Mouse (Mus musculus) liver, postnatal 0 days (tissue): Measurements from ENCODE around the gene Bnc2. TPM values are rescaled to one million over a fixed set of nuclear protein-coding genes. Genes with fewer than 3 reads are reported as not detected.

Source experiments
- ATAC-seq: fragments of 200-750 bp; cut with Nextera tagmentation; 2 replicates; pipeline ENCODE4 v1.8.0; 2017; ENCODE audit warnings: mild to moderate bottlenecking, moderate library complexity
- DNase-seq: peaks from one replicate; pipeline ENCODE4 v3.0.0-alpha.2; 2016
- H3K27ac ChIP-seq: fragments of 300-500 bp; sonication (generic); 2 replicates; pipeline ENCODE4 v1.5.1; 2014; ENCODE audit warnings: antibody characterized with exemption, moderate library complexity, mild to moderate bottlenecking, low read depth
- H3K27me3 ChIP-seq: fragments of 300-500 bp; sonication (generic); 2 replicates; pipeline ENCODE4 v1.6.1; 2014; ENCODE audit warnings: low read length, control low read depth, mixed read lengths; ENCODE audit not compliant: insufficient read depth
- H3K36me3 ChIP-seq: fragments of 300-500 bp; sonication (generic); replicated peaks from 2 replicates; pipeline ENCODE4 v1.6.1; 2014; ENCODE audit warnings: mild to moderate bottlenecking, control low read depth, low read length, moderate library complexity, mixed read lengths; ENCODE audit not compliant: insufficient read depth
- H3K4me1 ChIP-seq: fragments of 300-500 bp; sonication (generic); 2 replicates; pipeline ENCODE4 v1.6.1; 2014; ENCODE audit warnings: antibody characterized with exemption, mild to moderate bottlenecking, control low read depth; ENCODE audit not compliant: insufficient read depth
- H3K4me2 ChIP-seq: fragments of 300-500 bp; sonication (generic); 2 replicates; pipeline ENCODE4 v1.6.1; 2014; ENCODE audit warnings: low read depth, mild to moderate bottlenecking, low read length, moderate library complexity, mixed read lengths
- H3K4me3 ChIP-seq: fragments of 300-500 bp; sonication (generic); 2 replicates; pipeline ENCODE4 v1.5.1; 2014; ENCODE audit warnings: low read depth, low read length
- H3K9ac ChIP-seq: fragments of 300-500 bp; sonication (generic); replicated peaks from 2 replicates; pipeline ENCODE4 v1.6.1; 2014; ENCODE audit warnings: mild to moderate bottlenecking, moderate library complexity
- H3K9me3 ChIP-seq: fragments of 300-500 bp; sonication (generic); 2 replicates; pipeline ENCODE4 v1.6.1; 2016; ENCODE audit warnings: mild to moderate bottlenecking, control low read depth, low read length, mixed read lengths
- CTCF ChIP-seq: sonication (generic); IDR thresholded peaks from 2 replicates; pipeline ENCODE4 v1.5.1; 2016; ENCODE audit warnings: antibody characterized with exemption, low read depth
- EP300 ChIP-seq: IDR thresholded peaks from 2 replicates; pipeline ENCODE4 v1.6.1; 2016; ENCODE audit warnings: antibody characterized with exemption, low read depth, mild to moderate bottlenecking
- WGBS: fragments of 180-500 bp; shearing (Covaris S2); extraction: QIAGEN DNeasy Blood & Tissue Kit; methylation state at CpG from one replicate; pipeline ENCODE4 v1.1.7; 2014; ENCODE audit not compliant: insufficient replicate concordance; 5-methylcytosine and 5-hydroxymethylcytosine counted together
- polyA plus RNA-seq: library from polyadenylated mRNA; unstranded; fragments of >200 nt; fragmentation: Nextera tagmentation; extraction: Ambion mirVana; gene quantifications from 2 replicates; pipeline ENCODE4 v1.2.1, GENCODE M21; 2015

Bnc2 gene
- polyA plus RNA-seq, 1 experiment from 2014 or later = 0.32 TPM

DNA sequence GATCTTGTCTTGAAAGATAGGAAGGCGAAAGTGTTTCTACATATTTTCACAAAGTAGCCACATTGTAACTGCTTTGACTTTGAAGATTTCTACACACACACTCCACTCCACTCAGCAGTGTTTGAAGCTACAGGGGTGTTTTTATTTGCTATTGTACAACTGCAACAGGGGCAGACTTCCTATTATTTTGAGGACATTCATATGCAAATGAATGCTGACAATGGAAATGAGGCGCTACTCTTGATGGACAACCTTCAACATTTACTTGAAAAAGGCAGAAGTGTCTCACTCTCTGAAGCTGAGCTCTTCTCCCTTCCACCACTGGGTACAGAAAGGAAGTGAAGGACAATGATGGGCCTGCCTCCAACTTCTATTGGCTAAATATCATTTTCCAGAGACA, 146.7 kb downstream of the Bnc2 start:
- no peaks in the 10 kb centered on the region for H3K4me1 ChIP-seq
- DNase-seq (no peak), ATAC-seq (no peak)
- WGBS = 69% methylated on average over 2 of the region's 2 CpGs
- H3K27ac ChIP-seq = no peak overlapping the region
- no peak overlapping the region for H3K4me2 ChIP-seq
- H3K9ac ChIP-seq = no peak overlapping the region
- H3K4me3 ChIP-seq = no peak overlapping the region
- H3K36me3 ChIP-seq = no peaks in the 10 kb centered on the region
- no peaks in the 10 kb centered on the region for H3K9me3 ChIP-seq
- no peak for TF ChIP-seq CTCF
- TF ChIP-seq EP300 = no peak
- H3K27me3 ChIP-seq = no peaks in the 10 kb centered on the region

DNA sequence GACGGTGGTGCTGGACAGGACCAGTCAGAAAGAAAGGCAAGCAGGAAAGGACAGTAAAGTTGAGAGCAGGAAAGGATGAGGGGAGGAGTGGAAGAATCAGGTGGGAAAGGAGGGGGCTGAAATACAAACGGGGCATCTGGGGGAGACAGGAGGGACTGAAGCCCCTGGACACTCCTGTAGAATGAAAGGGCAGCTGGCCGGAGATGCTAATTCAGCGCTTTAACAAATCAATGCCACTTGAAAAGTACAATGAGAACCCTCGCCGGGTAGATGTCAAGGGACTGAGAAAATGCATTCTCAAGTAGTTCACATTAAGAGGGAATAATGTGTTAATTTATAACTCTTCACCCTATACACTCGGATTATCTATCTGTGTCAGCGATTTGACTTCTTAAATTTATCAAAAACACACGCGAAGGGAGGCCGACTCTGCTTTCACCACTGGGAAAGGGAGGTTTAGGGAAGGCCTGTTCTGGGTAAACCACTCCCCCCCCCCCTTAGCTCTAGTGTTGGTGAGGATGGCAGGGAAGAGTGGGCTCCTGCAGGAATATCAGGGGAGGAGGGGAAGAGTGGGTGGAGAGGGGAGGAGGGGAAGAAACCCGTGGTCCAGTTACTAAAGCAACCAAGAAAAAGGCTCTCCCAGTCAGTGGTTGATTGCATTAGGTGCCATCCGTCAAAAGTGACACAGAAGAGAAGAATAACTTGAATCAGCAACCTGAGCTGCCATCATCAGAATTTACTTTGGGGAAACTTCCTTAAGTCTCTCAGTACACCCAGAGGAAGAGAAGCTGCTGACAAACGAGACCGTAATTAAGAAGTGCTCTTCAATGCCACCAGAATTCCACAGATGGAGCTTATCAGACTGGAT, 147.8 kb downstream of the Bnc2 start:
- TF ChIP-seq EP300 (no peak), CTCF (no peak)
- WGBS = 36% methylated on average over 15 of the region's 15 CpGs

DNA sequence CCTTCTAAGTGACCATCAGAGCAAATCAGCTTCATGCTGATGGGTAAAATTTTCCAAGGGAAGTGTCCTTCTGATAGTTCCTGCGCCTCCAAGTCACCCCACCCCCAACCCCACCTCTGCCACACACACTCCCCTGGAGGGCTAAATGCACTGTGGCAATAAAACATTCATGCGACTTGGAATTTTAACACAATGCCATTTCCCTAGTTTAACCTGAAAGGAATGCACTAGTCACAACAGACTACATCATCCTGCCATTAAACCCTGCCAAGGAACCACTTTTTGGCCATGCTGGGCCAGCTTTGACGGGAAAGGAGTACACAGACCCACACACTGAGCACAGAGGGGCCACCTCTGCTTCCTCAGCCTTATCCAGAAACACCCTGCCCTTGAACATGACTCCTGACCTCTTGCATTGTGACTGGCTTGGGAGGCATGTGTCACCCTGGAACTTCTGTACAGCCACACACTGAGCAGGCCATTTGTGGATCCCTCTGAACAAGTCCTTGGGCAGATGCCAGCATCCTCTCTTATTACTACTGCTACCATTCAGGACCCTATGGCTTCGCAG, 151.3 kb downstream of the Bnc2 start:
- ATAC-seq (no peak), DNase-seq (peak; percentile 14)
- H3K4me2 ChIP-seq = no peak overlapping the region
- no peak overlapping the region for H3K4me3 ChIP-seq
- no peaks in the 10 kb centered on the region for H3K36me3 ChIP-seq
- H3K27ac ChIP-seq = no peak overlapping the region
- H3K27me3 ChIP-seq = no peaks in the 10 kb centered on the region
- no peak overlapping the region for H3K9ac ChIP-seq
- no peaks in the 10 kb centered on the region for H3K4me1 ChIP-seq
- no peaks in the 10 kb centered on the region for H3K9me3 ChIP-seq
- TF ChIP-seq CTCF = no peak
- TF ChIP-seq EP300 = no peak
- WGBS = 54% methylated on average over 4 of the region's 4 CpGs

More for the DNA sequence above, 147.8 kb downstream of the Bnc2 start:
- no peaks in the 10 kb centered on the region for H3K4me1 ChIP-seq
- H3K4me2 ChIP-seq = no peak overlapping the region
- H3K36me3 ChIP-seq = no peaks in the 10 kb centered on the region
- DNase-seq (no peak), ATAC-seq (no peak)
- no peaks in the 10 kb centered on the region for H3K9me3 ChIP-seq
- H3K27ac ChIP-seq = no peak overlapping the region
- no peaks in the 10 kb centered on the region for H3K27me3 ChIP-seq
- no peak overlapping the region for H3K9ac ChIP-seq
- no peak overlapping the region for H3K4me3 ChIP-seq

DNA sequence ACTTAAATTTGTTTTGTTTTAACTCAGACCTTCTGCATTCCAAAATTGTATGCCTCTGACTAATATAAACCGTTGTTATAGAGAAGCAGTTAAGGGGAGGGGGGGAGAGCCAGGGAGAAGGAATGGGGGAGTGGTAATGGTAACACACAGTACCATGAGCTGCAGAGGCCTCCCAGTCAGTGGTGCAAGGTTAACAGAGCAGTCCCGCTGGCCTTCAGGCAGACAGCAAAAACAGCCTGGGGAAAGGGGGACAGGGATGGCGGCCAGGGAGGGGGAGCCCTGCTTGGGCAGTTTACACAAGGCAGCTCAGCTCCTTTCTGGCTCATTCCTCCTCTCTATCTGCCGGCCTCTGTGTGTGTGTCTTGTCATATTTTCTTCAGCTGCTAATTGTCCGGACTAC, 151.9 kb downstream of the Bnc2 start:
- ATAC-seq (no peak), DNase-seq (no peak)
- Histone ChIP-seq H3K36me3 (no peaks in the 10 kb centered on the region), H3K4me2 (no peak overlapping the region), H3K4me1 (no peaks in the 10 kb centered on the region), H3K4me3 (no peak overlapping the region), H3K9me3 (no peaks in the 10 kb centered on the region), H3K27ac (no peak overlapping the region; the same call in 1 of the 2 replicates), H3K27me3 (no peaks in the 10 kb centered on the region), H3K9ac (no peak overlapping the region)
- no peak for TF ChIP-seq EP300
- TF ChIP-seq CTCF = no peak
- 43% methylated on average over 5 of the region's 5 CpGs for WGBS

DNA sequence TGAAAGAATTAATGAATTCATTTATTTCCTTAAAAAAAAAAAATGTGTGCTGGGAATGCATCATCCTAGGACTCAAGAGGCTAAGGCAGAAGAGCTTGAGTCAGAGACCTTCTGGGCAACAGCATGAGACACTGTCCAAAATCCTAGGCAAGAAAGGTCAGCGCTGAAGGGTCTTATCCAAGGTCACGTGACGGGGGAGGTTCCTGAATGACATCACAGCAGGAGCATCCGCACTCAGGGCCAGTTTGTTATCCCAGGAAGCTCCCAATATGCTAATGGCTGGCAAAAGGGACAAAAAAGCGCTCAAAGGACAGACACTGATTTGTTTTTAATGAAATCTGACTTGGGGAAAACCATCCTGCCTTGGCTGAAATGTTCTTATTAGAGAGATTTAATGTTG, 153.5 kb downstream of the Bnc2 start:
- TF ChIP-seq CTCF (no peak), EP300 (no peak)
- WGBS = 80% methylated on average over 5 of the region's 5 CpGs
- Histone ChIP-seq H3K27me3 (no peaks in the 10 kb centered on the region), H3K4me1 (no peaks in the 10 kb centered on the region), H3K4me3 (no peak overlapping the region), H3K4me2 (no peak overlapping the region), H3K9me3 (no peaks in the 10 kb centered on the region), H3K27ac (no peak overlapping the region), H3K9ac (no peak overlapping the region), H3K36me3 (no peaks in the 10 kb centered on the region)
- no peak for DNase-seq
- no peak for ATAC-seq

DNA sequence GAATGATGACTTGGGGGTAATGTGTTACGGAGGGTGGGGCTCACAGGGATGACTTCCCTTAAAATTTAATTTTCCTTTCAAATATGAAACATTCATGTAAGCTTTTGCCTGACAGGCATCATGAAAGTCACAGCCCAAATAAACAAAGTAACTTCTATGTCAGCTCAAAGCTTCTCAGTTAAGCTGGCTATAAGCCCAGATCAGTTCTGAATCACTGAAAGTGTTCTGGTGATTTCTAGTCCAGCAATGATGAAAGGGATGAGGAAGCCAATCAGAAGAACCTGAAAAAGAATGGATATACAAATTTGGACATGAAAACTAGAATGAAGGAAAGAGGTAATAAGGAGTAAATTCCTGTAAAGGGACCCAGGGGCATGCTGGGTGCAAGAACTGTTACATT, 164.6 kb downstream of the Bnc2 start:
- Histone ChIP-seq H3K27ac (no peak overlapping the region), H3K4me3 (no peak overlapping the region), H3K9ac (no peak overlapping the region), H3K4me2 (no peak overlapping the region), H3K36me3 (no peaks in the 10 kb centered on the region), H3K27me3 (no peaks in the 10 kb centered on the region), H3K9me3 (no peaks in the 10 kb centered on the region), H3K4me1 (no peaks in the 10 kb centered on the region)
- TF ChIP-seq EP300 (no peak), CTCF (no peak)
- ATAC-seq = no peak
- 90% methylated on average over 1 of the region's 1 CpGs for WGBS
- DNase-seq = no peak
